Mouse (Mus musculus) heart, embryonic 16.5 days (tissue): ENCODE results near the gene Glt6d1. TPM values are rescaled to one million over a fixed set of nuclear protein-coding genes. Genes with fewer than 3 reads are reported as not detected.

Experiments used
- ATAC-seq: fragments of 200-750 bp; cut with Nextera tagmentation; replicated peaks from 2 replicates; pipeline ENCODE4 v1.8.0; 2017; ENCODE audit warnings: moderate number of reproducible peaks; ENCODE audit not compliant: insufficient read depth, low FRiP score; ENCODE audit errors: extremely low read depth
- H3K27ac ChIP-seq: fragments of 300-500 bp; sonication (generic); 2 replicates; pipeline ENCODE4 v1.5.1; 2014; ENCODE audit warnings: mild to moderate bottlenecking, low read length, control low read depth, moderate library complexity
- H3K27me3 ChIP-seq: fragments of 300-500 bp; sonication (generic); 2 replicates; pipeline ENCODE4 v1.6.1; 2014; ENCODE audit warnings: low read length, mixed read lengths; ENCODE audit not compliant: control insufficient read depth, insufficient read depth
- H3K36me3 ChIP-seq: fragments of 300-500 bp; sonication (generic); 2 replicates; pipeline ENCODE4 v1.6.1; 2014; ENCODE audit not compliant: control insufficient read depth, insufficient read depth
- H3K4me1 ChIP-seq: fragments of 300-500 bp; sonication (generic); 2 replicates; pipeline ENCODE4 v1.6.1; 2014; ENCODE audit warnings: low read length, mixed read lengths; ENCODE audit not compliant: control insufficient read depth, insufficient read depth
- H3K4me2 ChIP-seq: fragments of 300-500 bp; sonication (generic); 2 replicates; pipeline ENCODE4 v1.6.1; 2014; ENCODE audit warnings: low read depth, mild to moderate bottlenecking, control low read depth, low read length
- H3K4me3 ChIP-seq: fragments of 300-500 bp; sonication (generic); 2 replicates; pipeline ENCODE4 v1.5.1; 2014; ENCODE audit warnings: mild to moderate bottlenecking, control low read depth, low read length
- H3K9ac ChIP-seq: fragments of 300-500 bp; sonication (generic); 2 replicates; pipeline ENCODE4 v1.6.1; 2014; ENCODE audit warnings: low read length, control low read depth
- H3K9me3 ChIP-seq: fragments of 300-500 bp; sonication (generic); replicated peaks from 2 replicates; pipeline ENCODE4 v1.6.1; 2016; ENCODE audit warnings: low read length; ENCODE audit not compliant: control insufficient read depth
- WGBS: fragments of 180-500 bp; shearing (Covaris S2); extraction: QIAGEN DNeasy Blood & Tissue Kit; methylation state at CpG from one replicate; pipeline ENCODE4 v1.1.7; 2014; 5-methylcytosine and 5-hydroxymethylcytosine counted together
- polyA plus RNA-seq: library from polyadenylated mRNA; unstranded; fragments of >200 nt; fragmentation: Nextera tagmentation; extraction: Ambion mirVana; gene quantifications from 2 replicates; pipeline ENCODE4 v1.2.1, GENCODE M21; 2015

Gene Glt6d1
- polyA plus RNA-seq, 1 experiment from 2014 or later, result not detected

DNA sequence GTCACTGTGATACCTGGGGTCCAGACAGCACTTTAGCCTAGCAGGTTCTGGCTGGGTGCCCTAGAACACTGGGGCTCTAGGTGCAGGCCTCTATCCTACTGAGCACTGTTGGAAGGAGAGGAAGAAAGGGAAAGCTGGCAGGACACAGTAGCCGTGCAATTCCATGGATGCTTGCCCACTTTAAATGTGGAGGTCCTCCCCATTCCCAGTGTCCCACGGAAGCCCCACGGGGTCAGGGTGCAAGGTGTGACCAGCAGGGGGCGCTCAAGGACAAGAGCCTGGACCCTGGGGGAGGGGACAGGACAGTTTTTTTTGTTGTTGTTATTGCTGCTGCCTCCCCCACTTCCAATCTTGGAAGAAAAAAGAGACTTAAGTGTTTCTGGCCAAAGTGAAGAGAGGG, 34.7 kb upstream of the Glt6d1 start:
- Histone ChIP-seq H3K9me3 (no peaks in the 10 kb centered on the region), H3K9ac (no peak overlapping the region), H3K4me2 (no peak overlapping the region), H3K4me3 (no peak overlapping the region), H3K27ac (no peak overlapping the region), H3K4me1 (0 out of 2 replicates have a peak, but pooled peaks cover 3% of the 10 kb centered on the region), H3K27me3 (no peaks in the 10 kb centered on the region), H3K36me3 (no peaks in the 10 kb centered on the region)
- ATAC-seq, result no peak
- WGBS, result 15% methylated on average over 4 of the region's 4 CpGs

DNA sequence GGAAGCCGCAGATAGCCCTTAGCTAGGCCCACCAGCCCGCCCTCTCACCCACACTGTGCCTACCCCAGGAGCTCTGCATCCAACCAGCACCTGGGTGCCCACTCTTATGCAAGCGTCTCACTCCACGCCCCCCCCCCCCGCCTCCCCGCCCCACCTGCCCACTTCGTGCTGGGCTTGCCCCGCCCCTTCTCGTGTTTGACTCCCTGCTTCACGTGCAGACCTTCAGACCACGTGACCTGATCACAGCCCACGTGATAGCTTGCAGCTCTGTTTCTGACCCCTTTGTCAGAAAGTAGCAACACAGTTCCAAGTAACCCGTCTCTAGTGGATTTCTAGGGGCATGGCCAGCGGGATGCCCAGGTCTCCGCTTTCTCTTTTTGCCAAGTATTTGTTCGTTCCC, 31.6 kb upstream of the Glt6d1 start, which contains the start of gene Sohlh1:
Gene Sohlh1 (minus strand): TSS at position 23 of the 400 bp plus-strand sequence.
- ATAC-seq, result no peak
- Histone ChIP-seq H3K4me3 (no peak within 1 kb of the TSS), H3K36me3 (no peaks in the 10 kb centered on the region), H3K4me2 (no peak within 1 kb of the TSS), H3K4me1 (no peaks in the 10 kb centered on the region), H3K27me3 (no peaks in the 10 kb centered on the region), H3K9me3 (no peaks in the 10 kb centered on the region), H3K9ac (no peak within 1 kb of the TSS), H3K27ac (no peak within 1 kb of the TSS)
- WGBS, result 78% methylated on average over 16 of the region's 16 CpGs

DNA sequence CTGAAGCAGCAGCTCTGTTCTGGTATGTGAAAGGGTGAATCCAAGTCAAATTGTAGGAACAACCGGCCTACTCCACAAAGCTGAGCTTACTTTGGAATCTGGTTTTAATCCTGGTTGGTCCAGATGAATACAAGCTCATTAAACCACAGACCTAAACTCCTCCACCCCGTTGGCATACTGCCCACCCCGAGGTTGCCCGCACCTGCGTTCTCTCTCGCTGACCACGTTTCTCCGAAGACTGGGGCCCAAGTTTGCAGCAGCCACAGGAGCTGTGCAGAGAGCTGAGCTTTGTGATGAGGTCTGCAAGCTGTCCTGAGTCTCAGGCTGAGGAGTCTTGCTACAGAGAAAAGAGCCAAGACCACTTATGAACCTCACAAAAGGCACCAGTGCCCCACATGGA, 30.9 kb upstream of the Glt6d1 start:
- Histone ChIP-seq H3K27ac (no peak overlapping the region), H3K36me3 (no peaks in the 10 kb centered on the region), H3K9ac (no peak overlapping the region), H3K4me3 (no peak overlapping the region), H3K9me3 (no peaks in the 10 kb centered on the region), H3K27me3 (no peaks in the 10 kb centered on the region), H3K4me1 (no peaks in the 10 kb centered on the region), H3K4me2 (no peak overlapping the region)
- 78% methylated on average over 8 of the region's 8 CpGs for WGBS
- no peak for ATAC-seq

DNA sequence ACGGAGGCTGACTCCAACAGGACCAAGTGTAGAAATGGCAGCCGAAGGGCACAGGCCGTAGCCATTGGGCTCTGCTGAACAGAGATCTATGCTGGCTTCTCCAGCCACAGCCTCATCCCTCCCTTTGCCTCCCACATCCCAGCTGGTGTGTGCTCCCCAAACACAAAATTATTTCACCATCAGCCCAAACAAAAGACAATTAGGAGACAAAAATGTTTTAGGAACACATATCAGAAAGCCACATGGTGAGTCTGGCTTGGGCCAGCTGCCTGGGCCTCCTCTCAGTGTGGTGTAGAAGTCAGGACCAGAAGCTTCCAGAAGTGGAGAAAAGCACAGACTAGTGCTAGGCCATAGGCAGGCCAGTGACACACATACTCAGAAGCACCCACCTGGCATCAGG, 28.4 kb upstream of the Glt6d1 start:
- ATAC-seq, result no peak
- Histone ChIP-seq H3K9ac (no peak overlapping the region), H3K27me3 (no peaks in the 10 kb centered on the region), H3K4me2 (no peak overlapping the region), H3K9me3 (no peaks in the 10 kb centered on the region), H3K4me3 (no peak overlapping the region), H3K27ac (no peak overlapping the region), H3K36me3 (no peaks in the 10 kb centered on the region), H3K4me1 (no peaks in the 10 kb centered on the region)
- WGBS, result 73% methylated on average over 3 of the region's 3 CpGs

DNA sequence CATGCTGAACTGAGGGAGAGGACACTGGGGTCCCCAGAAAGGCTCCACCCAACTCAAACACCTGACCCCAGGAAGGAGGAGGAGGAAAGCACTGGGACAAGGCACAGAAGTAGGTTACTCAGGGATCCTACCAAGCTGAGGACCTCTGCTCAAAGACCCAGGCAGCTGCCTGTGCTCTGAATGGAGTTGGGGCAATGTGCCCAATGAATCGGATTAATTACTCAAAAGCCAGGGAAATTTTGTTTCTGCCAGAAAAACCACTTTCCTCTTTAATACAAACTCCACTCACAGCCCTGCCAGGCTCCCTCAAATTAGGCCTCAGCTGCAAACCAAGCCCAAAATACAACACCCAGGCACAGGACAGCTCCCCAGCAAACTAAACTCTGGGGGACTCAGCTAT, 27.1 kb upstream of the Glt6d1 start:
- Histone ChIP-seq H3K4me2 (no peak overlapping the region), H3K9me3 (no peaks in the 10 kb centered on the region), H3K27ac (no peak overlapping the region), H3K27me3 (no peaks in the 10 kb centered on the region), H3K9ac (no peak overlapping the region), H3K4me1 (no peaks in the 10 kb centered on the region), H3K36me3 (no peaks in the 10 kb centered on the region), H3K4me3 (no peak overlapping the region)
- no peak for ATAC-seq
- WGBS, result 58% methylated on average over 1 of the region's 1 CpGs

DNA sequence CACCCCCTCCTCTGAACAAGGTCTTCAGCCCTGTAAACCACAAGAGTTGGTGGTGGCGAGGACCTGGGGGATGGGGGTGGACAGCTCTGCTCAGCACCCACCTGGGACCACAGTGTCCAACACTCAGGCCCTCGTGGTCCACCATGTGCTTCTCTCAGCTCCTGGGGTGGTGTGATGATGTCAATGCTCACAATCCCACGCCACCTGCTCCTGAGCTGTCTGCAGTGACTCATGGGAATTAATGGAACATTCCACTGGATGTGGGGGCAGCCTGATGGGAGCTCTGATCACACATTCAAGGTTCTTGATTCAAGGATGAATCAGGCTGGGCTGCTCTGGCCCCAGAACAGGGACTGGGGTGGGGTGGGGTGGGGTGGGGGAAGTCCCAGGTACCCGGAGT, 26.5 kb upstream of the Glt6d1 start:
- no peak overlapping the region for H3K9ac ChIP-seq
- WGBS, result 65% methylated on average over 4 of the region's 4 CpGs
- no peaks in the 10 kb centered on the region for H3K36me3 ChIP-seq
- no peaks in the 10 kb centered on the region for H3K27me3 ChIP-seq
- H3K9me3 ChIP-seq, result no peaks in the 10 kb centered on the region
- ATAC-seq, result no peak
- H3K4me3 ChIP-seq, result no peak overlapping the region
- H3K4me1 ChIP-seq, result no peaks in the 10 kb centered on the region
- H3K4me2 ChIP-seq, result no peak overlapping the region
- H3K27ac ChIP-seq, result no peak overlapping the region

DNA sequence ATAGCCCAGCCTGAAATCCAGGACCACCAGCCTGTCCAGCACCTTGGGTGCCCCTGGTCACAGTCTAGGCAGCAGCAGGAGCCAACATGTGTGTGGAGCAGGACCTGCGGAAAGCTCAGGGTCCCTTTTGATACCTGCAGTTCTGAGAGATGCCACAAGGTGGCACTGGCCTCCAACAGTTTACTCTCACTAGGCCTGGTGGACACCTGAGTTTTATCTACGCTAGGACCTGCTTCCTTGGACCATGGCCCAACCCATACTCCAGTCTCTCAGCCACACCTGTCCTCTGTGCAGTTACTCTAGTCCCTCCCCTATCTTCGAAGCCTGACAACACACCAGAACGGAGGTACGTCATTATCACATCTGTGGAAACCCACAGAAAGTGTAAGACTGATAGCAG, 20.6 kb upstream of the Glt6d1 start:
- H3K27ac ChIP-seq, result no peak overlapping the region
- ATAC-seq, result peak; percentile 41; the same call in 1 of the 2 replicates
- H3K4me2 ChIP-seq, result no peak overlapping the region
- H3K36me3 ChIP-seq, result no peaks in the 10 kb centered on the region
- H3K9ac ChIP-seq, result no peak overlapping the region
- WGBS, result 42% methylated on average over 5 of the region's 5 CpGs
- H3K4me3 ChIP-seq, result no peak overlapping the region
- H3K27me3 ChIP-seq, result peaks cover 7% of the 10 kb centered on the region; the same call in 1 of the 2 replicates
- H3K4me1 ChIP-seq, result no peaks in the 10 kb centered on the region
- no peaks in the 10 kb centered on the region for H3K9me3 ChIP-seq

DNA sequence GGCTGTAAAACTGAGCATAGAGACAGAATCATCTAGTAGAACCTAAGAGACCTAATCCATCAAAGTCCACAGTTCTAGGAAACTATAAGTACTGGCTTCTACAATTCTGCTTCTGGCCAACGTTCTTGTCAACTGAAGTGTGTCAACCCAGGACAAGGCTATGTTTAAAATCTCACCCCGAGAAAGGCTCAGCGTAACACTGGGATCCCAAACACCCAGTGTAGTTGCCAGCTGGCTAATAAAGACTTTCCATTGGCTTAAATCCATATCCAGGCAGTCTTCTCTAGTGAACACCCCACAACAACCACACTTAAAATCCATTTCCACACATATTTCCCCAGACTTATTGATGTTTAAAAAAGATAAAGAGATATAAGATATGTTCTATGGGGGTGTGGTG, 15.1 kb upstream of the Glt6d1 start:
- H3K36me3 ChIP-seq, result no peaks in the 10 kb centered on the region
- no peak overlapping the region for H3K4me2 ChIP-seq
- WGBS, result 60% methylated on average over 3 of the region's 3 CpGs
- ATAC-seq, result no peak
- H3K9ac ChIP-seq, result no peak overlapping the region
- no peak overlapping the region for H3K27ac ChIP-seq
- H3K4me3 ChIP-seq, result no peak overlapping the region
- no peaks in the 10 kb centered on the region for H3K4me1 ChIP-seq
- no peaks in the 10 kb centered on the region for H3K9me3 ChIP-seq
- H3K27me3 ChIP-seq, result peaks cover 5% of the 10 kb centered on the region; the same call in 1 of the 2 replicates

DNA sequence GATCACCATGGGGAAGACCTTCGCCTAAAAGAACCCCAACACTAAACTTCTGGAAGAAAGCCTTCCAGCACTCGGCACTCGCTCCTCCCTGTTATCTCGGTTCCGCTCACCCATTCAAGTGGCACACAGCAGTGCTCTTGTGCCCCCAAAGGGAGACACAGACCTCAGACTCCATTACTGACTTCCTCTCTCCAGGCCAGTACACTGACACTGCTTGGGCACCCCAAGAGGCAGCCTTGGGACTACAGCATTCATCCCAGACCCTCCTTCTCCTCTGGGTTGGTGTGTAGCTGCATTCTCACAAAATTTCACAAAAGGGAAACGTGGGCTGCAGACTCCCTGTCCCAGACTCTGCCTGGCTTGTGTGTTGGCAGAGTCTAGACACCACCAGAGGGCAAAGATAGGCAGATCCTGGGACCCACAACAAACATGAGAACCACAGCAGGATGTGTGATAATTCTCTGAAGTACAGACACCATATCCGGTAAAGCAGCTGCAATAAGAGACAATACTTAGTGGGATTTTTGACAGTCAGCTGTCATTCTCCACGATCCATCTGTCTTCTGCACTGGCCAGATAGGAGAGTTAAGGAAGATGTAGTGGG, 12.8 kb upstream of the Glt6d1 start:
- Histone ChIP-seq H3K4me3 (no peak overlapping the region), H3K4me2 (no peak overlapping the region), H3K9me3 (no peaks in the 10 kb centered on the region), H3K36me3 (no peaks in the 10 kb centered on the region), H3K27me3 (peaks cover 3% of the 10 kb centered on the region; the same call in 1 of the 2 replicates), H3K27ac (no peak overlapping the region), H3K4me1 (no peaks in the 10 kb centered on the region), H3K9ac (no peak overlapping the region)
- WGBS, result 51% methylated on average over 8 of the region's 8 CpGs
- ATAC-seq, result no peak
